Mouse (Mus musculus) megakaryocyte, adult 5-6 weeks (primary cell): ENCODE measurements around the gene Trak1. TPM values are rescaled to one million over a fixed set of nuclear protein-coding genes. Genes with fewer than 3 reads are reported as not detected.

Experiments used
- total RNA-seq, 2 experiments: library from RNA; stranded (forward) in 1 of 2; stranded (reverse) in 1 of 2; fragments of 153-499, 151-499 nt in 1 of 2; fragments of 221-1000, 200-1000 nt in 1 of 2; gene quantifications; 2 replicates each; pipeline versions ENCODE4 v1.2.3 to v1.2.4; 2015 to 2017

Gene Trak1
- total RNA-seq, 2 experiments from 2014 or later, result 20.0 to 25.0 TPM

Other genes with a start within 250 kb of the Trak1 start
- gene Ulk4, start 20.3 kb upstream of the Trak1 start, total RNA-seq (2015), result 0.20 TPM in 1 of 2 replicates, not detected in the other
- gene Ulk4, start 20.3 kb upstream of the Trak1 start, total RNA-seq (2017), result 0.12 and 1.0 TPM in 2 replicates
- gene Cck, start 198.2 kb downstream of the Trak1 start, total RNA-seq (2015), result not detected in 2 replicates
- gene Cck, start 198.2 kb downstream of the Trak1 start, total RNA-seq (2017), result not detected in 2 replicates